Mouse (Mus musculus) gastrocnemius, postnatal 25 days (tissue): ENCODE data around the gene Pomt1. TPM values are rescaled to one million over a fixed set of nuclear protein-coding genes. Genes with fewer than 3 reads are reported as not detected.
"Not testable (repeated sequence)": the region's sequence is repeated elsewhere in the genome, so short reads cannot be mapped to it uniquely, and the experiment has no call there.

Experiments used
- DNase-seq: peaks from one replicate; pipeline ENCODE4 v3.0.0; 2022
- total RNA-seq, 2 experiments: library from RNA; stranded (reverse); gene quantifications; 1 replicate in 1 of 2; 2 replicates in 1 of 2; pipeline ENCODE4 v1.2.3; 2021

Pomt1 gene
- total RNA-seq, 2 experiments from 2014 or later = 13.7 to 14.7 TPM

GRCm38 (mm10) chr2:32282727-32283126 lies 46.3 kb downstream of the Pomt1 start:
- peak; percentile 48 for DNase-seq

- no peak for DNase-seq
Measured at GRCm38 (mm10) chr2:32283986-32284385, 47.6 kb downstream of the Pomt1 start.

GRCm38 (mm10) chr2:32287334-32287840 lies 51.0 kb downstream of the Pomt1 start, which contains the start of gene Golga2:
Gene Golga2 (plus strand): TSS chr2:32287384.
- DNase-seq = no peak

- DNase-seq = peak; percentile 99
Measured at GRCm38 (mm10) chr2:32287923-32288367, 51.6 kb downstream of the Pomt1 start, which contains the start of gene Swi5. Gene Swi5 (minus strand): TSS chr2:32288075.

GRCm38 (mm10) chr2:32288371-32288931 lies 52.1 kb downstream of the Pomt1 start:
- no peak for DNase-seq

- no peak for DNase-seq
Measured at GRCm38 (mm10) chr2:32289578-32289977, 53.2 kb downstream of the Pomt1 start.

GRCm38 (mm10) chr2:32294348-32294747 lies 58.0 kb downstream of the Pomt1 start:
- DNase-seq = peak; percentile 82

GRCm38 (mm10) chr2:32295285-32295684 lies 58.9 kb downstream of the Pomt1 start:
- DNase-seq = no peak

- not testable (repeated sequence) for DNase-seq
Measured at GRCm38 (mm10) chr2:32295842-32296241, 59.5 kb downstream of the Pomt1 start.

- no peak for DNase-seq
Measured at GRCm38 (mm10) chr2:32299469-32299868, 63.1 kb downstream of the Pomt1 start.

- DNase-seq = no peak
Measured at GRCm38 (mm10) chr2:32302952-32303351, 66.6 kb downstream of the Pomt1 start.

- DNase-seq = no peak
Measured at GRCm38 (mm10) chr2:32304145-32304832, 67.9 kb downstream of the Pomt1 start.

Other genes with a start within 250 kb of the Pomt1 start
- gene Fam78a, start 151.7 kb upstream of the Pomt1 start, total RNA-seq = 10 to 100 TPM; 15.1 to 15.9 TPM
- 10 to 100 TPM; 90.9 to 97.0 TPM for gene Plpp7, start 141.1 kb upstream of the Pomt1 start, total RNA-seq
- 10 to 100 TPM; 67.0 to 69.6 TPM for gene Prrc2b, start 85.5 kb upstream of the Pomt1 start, total RNA-seq
- 10 to 100 TPM; 12.0 to 13.0 TPM for gene Uck1, start 23.6 kb downstream of the Pomt1 start, total RNA-seq
- gene Golga2, start 50.8 kb downstream of the Pomt1 start, total RNA-seq = 10 to 100 TPM; 53.5 to 57.4 TPM
- gene Swi5, start 51.5 kb downstream of the Pomt1 start, total RNA-seq = 100 to 1,000 TPM; 112 to 120 TPM
- gene Ciz1, start 115.7 kb downstream of the Pomt1 start, total RNA-seq = 10 to 100 TPM; 25.1 to 27.7 TPM
- 1 to 10 TPM; 6.0 to 8.7 TPM for gene Dnm1, start 116.7 kb downstream of the Pomt1 start, total RNA-seq
- gene 1110008P14Rik, start 145.3 kb downstream of the Pomt1 start, total RNA-seq = 10 to 100 TPM; 35.2 to 39.7 TPM
- 1 to 10 TPM; 1.4 to 2.1 TPM for gene Lcn2, start 151.7 kb downstream of the Pomt1 start, total RNA-seq
- 10 to 100 TPM; 42.2 to 49.3 TPM for gene Ptges2, start 159.3 kb downstream of the Pomt1 start, total RNA-seq
- gene Naif1, start 213.9 kb downstream of the Pomt1 start, total RNA-seq = 1 to 10 TPM; 1.6 to 2.0 TPM
- 10 to 100 TPM; 19.2 to 68.3 TPM for gene Slc25a25, start 214.9 kb downstream of the Pomt1 start, total RNA-seq